Mouse (Mus musculus) lung, postnatal 0 days (tissue): ENCODE data around the gene Rgs10.

Experiments
- CTCF ChIP-seq: IDR thresholded peaks from 2 replicates; pipeline ENCODE4 v1.5.1; 2016; ENCODE audit warnings: antibody characterized with exemption, mild to moderate bottlenecking
- EP300 ChIP-seq: IDR thresholded peaks from 2 replicates; pipeline ENCODE4 v1.6.1; 2016; ENCODE audit warnings: antibody characterized with exemption, mild to moderate bottlenecking, control low read depth

GRCm38 (mm10) chr7:128365096-128365715 is 53.4 kb downstream of the Rgs10 start:
- TF ChIP-seq CTCF (peak; percentile 55), EP300 (no peak)
